Mouse (Mus musculus) lung, postnatal 0 days (tissue): ENCODE results near the gene Cars2.

ENCODE experiments used
- CTCF ChIP-seq: IDR thresholded peaks from 2 replicates; pipeline ENCODE4 v1.5.1; 2016; ENCODE audit warnings: antibody characterized with exemption, mild to moderate bottlenecking
- EP300 ChIP-seq: IDR thresholded peaks from 2 replicates; pipeline ENCODE4 v1.6.1; 2016; ENCODE audit warnings: antibody characterized with exemption, mild to moderate bottlenecking, control low read depth

GRCm38 (mm10) chr8:11591837-11592236 is 41.3 kb upstream of the Cars2 start:
- TF ChIP-seq CTCF (no peak), EP300 (no peak)
